Mouse (Mus musculus) Patski (cell line): Measurements from ENCODE around the gene Mrps9. TPM values are rescaled to one million over a fixed set of nuclear protein-coding genes. Genes with fewer than 3 reads are reported as not detected.

Source experiments
- ATAC-seq: fragments of 100-300 bp; one replicate; pipeline ENCODE4 v1.8.0; 2021
- CTCF ChIA-PET: fragments of 350-600 bp; sonication (Branson Sonifier 250); formaldehyde crosslinking; loops from one replicate; lab custom pipeline; 2022; ENCODE audit warnings: inconsistent platforms; lab: Charles Lee
- POLR2A ChIA-PET: fragments of 350-600 bp; sonication (Branson Sonifier 250); formaldehyde crosslinking; loops from one replicate; lab custom pipeline; 2022; ENCODE audit warnings: antibody characterized with exemption, inconsistent platforms; lab: Charles Lee
- DNase-seq: peaks from one replicate; pipeline ENCODE4 v3.0.0-alpha.2; 2011; ENCODE audit warnings: low read depth, low spot score
- H3K27me3 ChIP-seq: fragments of 371-371 bp; one replicate; pipeline ENCODE4 v1.5.1; 2021
- CTCF ChIP-seq: fragments of 100-300 bp; IDR thresholded peaks from one replicate; pipeline ENCODE4 v1.5.1; 2021
- in situ Hi-C: fragments of 300-500 bp; cut with MboI; formaldehyde crosslinking; loops from 3 replicates; pipeline ENCODE4 v1.11.1; 2018; ENCODE audit warnings: low pct_unique_long_range_greater_than_20kb, mixed read lengths
- polyA plus RNA-seq: library from polyadenylated mRNA; unstranded; gene quantifications from one replicate; pipeline ENCODE4 v1.2.3, GENCODE M21; 2021

Gene Mrps9
- polyA plus RNA-seq, 1 experiment from 2014 or later = 72.7 TPM

GRCm38 (mm10) chr1:42906696-42907095 lies 55.7 kb downstream of the Mrps9 start:
- in situ Hi-C loops = loop anchor here (25.0 kb wide), 1 partner anchor 831 kb away; the partner anchor contains the start of gene 1500015O10Rik
- POLR2A ChIA-PET = no interaction called here
- CTCF ChIA-PET = no interaction called here
- no peak for TF ChIP-seq CTCF
- H3K27me3 ChIP-seq = no peaks in the 10 kb centered on the region
- no peak for ATAC-seq
- no peak for DNase-seq

DNA sequence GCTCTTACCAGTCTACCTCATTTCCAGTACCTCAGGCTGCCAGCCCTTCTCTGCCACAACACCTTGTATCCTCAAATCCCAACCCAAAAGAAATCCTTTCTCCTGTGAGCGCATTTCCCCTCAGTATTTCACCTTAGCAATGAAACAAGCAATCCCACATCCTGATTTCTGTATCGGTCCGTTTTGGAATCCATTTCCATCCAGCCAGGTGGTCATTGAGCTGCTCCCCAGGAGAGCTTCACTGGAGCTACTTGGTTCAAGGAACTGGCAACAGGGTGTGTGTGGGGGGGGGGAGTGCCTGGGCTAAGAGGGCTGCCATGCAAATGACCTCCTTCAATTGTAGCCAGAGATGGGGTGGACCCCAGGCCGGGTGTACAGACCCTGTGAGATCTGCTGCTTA lies 56.1 kb downstream of the Mrps9 start:
- H3K27me3 ChIP-seq = no peaks in the 10 kb centered on the region
- TF ChIP-seq CTCF = no peak
- in situ Hi-C loops = loop anchor here (25.0 kb wide), 1 partner anchor 830 kb away; the partner anchor contains the start of gene 1500015O10Rik
- POLR2A ChIA-PET = no interaction called here
- no peak for ATAC-seq
- no peak for DNase-seq
- CTCF ChIA-PET = no interaction called here

DNA sequence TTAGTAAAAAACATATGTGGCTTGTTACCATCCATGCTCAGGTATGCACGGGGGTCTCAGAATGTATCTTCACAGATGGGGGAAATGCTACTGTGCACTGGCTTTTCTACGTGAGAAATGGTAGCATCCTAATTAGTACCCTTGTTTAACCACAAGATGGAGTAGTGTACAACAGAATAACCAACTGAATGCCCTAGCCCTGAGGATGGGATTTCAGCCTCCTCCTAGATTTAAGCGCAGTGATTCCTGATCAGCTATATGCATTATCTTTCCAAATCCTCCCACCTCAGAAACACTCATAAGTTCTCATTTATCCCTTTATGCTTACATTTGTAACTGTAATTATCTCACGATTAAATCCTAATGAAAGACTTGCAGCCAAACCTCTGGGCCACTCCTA lies 64.0 kb downstream of the Mrps9 start:
- in situ Hi-C loops = loop anchor here (5.0 to 25.0 kb wide), 2 partner anchors 142 to 822 kb away; partner anchors contain the start of gene 1500015O10Rik
- ATAC-seq = peak; percentile 73
- H3K27me3 ChIP-seq = no peaks in the 10 kb centered on the region
- ChIA-PET POLR2A (no interaction called here), CTCF (interaction anchor here (0.6 to 1.1 kb wide), 3 partner anchors 10 to 195 kb away, joined by 3 read pairs; no protein-coding TSS in a partner anchor)
- DNase-seq = no peak
- peak; percentile 65 for TF ChIP-seq CTCF

GRCm38 (mm10) chr1:42916719-42917118 lies 65.7 kb downstream of the Mrps9 start:
- in situ Hi-C loops = loop anchor here (5.0 to 25.0 kb wide), 2 partner anchors 141 to 821 kb away; partner anchors contain the start of gene 1500015O10Rik
- ChIA-PET CTCF (no interaction called here), POLR2A (no interaction called here)
- DNase-seq (no peak), ATAC-seq (no peak)
- H3K27me3 ChIP-seq = no peaks in the 10 kb centered on the region
- no peak for TF ChIP-seq CTCF

DNA sequence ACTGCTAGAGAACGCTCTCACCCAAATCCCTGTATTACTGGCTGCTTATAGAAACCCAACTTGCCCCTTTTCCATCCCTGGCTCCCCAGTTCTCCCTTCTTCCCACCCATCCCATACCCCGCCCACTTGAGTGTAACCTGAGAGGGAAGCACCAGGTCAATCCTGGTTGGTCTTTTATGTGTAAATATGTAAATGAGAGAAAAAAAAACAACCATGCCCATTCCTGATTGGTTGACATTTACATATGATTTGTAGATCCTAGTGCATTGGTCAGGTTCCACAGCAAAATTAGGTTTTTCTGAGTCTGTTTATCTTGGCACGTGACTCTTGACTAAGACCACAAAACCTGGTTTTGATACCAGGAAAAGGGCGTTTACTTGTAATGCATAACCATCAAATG lies 66.9 kb downstream of the Mrps9 start:
- ATAC-seq (no peak), DNase-seq (no peak)
- CTCF ChIA-PET = no interaction called here
- in situ Hi-C loops = loop anchor here (5.0 to 25.0 kb wide), 2 partner anchors 139 to 819 kb away; partner anchors contain the start of gene 1500015O10Rik
- POLR2A ChIA-PET = no interaction called here
- TF ChIP-seq CTCF = no peak
- H3K27me3 ChIP-seq = peaks cover under 1% of the 10 kb centered on the region

DNA sequence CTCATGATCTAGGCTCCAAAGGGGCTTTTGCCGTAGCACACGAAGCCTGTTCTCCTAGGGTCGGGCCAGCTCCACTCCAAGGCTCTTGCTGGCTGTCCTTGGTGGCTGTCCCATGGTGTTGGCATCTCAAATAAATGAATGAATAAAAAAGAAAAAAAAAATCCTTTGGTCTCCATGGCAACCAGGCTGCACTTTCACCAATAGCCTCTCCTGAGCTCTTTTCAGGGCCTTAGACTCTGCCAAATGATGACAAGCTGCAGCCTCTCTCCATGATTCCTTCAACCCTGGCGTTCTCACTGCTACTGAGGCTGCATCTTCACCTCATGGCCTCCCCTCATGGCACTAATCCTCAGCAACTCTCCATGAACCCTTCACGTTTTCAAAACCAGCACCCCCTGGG lies 72.9 kb downstream of the Mrps9 start:
- in situ Hi-C loops = loop anchor here (25.0 kb wide), 1 partner anchor 813 kb away; the partner anchor contains the start of gene 1500015O10Rik
- CTCF ChIA-PET = no interaction called here
- no peak for DNase-seq
- ATAC-seq = no peak
- POLR2A ChIA-PET = no interaction called here
- TF ChIP-seq CTCF = no peak
- peaks cover 29% of the 10 kb centered on the region for H3K27me3 ChIP-seq

- DNase-seq = no peak
- in situ Hi-C loops = no loop called here
- CTCF ChIA-PET = interaction anchor here (1.4 kb wide), 1 partner anchor 25 kb away, joined by 3 read pairs; no protein-coding TSS in a partner anchor
- no peak for TF ChIP-seq CTCF
- POLR2A ChIA-PET = interaction anchor here (0.6 kb wide), 1 partner anchor 1459 kb away, joined by 5 read pairs; no protein-coding TSS in a partner anchor
- H3K27me3 ChIP-seq = peaks cover 59% of the 10 kb centered on the region
- ATAC-seq = no peak
These were observed 82.6 kb downstream of the Mrps9 start for GRCm38 (mm10) chr1:42933613-42934012.

GRCm38 (mm10) chr1:42948486-42948885 lies 97.5 kb downstream of the Mrps9 start:
- ChIA-PET CTCF (no interaction called here), POLR2A (no interaction called here)

DNA sequence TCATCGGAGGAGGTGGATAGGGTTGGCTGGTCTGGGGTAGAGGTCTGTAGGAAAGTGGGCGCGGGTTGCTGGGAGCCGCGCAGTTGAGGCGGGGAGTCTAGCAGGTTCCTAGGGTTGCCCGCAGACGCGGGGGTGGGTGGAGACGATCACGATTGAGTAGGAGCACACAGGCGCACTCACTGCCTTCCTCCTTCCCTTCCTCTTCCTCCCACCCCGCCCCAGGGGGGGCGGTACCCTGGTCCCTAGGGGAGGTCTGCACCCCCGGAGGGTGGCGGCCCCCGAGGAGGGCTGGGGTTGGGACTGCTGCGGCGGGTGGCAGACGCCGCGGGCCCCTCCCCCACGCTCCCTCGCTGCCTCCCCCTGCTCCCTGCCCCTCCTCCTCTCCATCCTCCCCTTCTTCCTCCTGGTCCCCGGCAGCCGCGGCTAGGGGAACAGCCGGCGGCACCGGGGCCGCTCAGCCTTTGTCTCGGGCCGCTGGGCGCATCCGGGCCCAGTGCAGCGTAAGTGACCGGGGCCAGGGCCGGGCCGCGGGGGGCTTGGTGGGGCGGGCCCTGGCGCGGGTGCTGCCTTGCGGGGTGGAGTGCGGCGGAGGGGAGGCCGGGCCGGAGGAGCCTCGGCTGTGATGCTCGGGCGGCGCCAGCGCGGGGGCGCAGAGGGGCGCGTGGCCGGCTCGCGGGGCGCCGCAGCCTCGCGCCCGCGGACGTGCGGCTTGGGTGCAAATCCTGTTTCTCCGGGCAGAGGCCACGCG lies 101.9 kb downstream of the Mrps9 start, which contains the start of gene Gpr45:
TSS of gene Gpr45 (plus strand) at position 139 of the 748 bp plus-strand sequence.
- TF ChIP-seq CTCF = no peak
- in situ Hi-C loops = no loop called here
- CTCF ChIA-PET = no interaction called here
- H3K27me3 ChIP-seq = peaks cover 44% of the 10 kb centered on the region
- DNase-seq (no peak), ATAC-seq (peak; percentile 54)
- POLR2A ChIA-PET = no interaction called here

More at GRCm38 (mm10) chr1:42948486-42948885, 97.5 kb downstream of the Mrps9 start:
- in situ Hi-C loops = no loop called here
- DNase-seq (no peak), ATAC-seq (no peak)
- no peak for TF ChIP-seq CTCF
- peaks cover 18% of the 10 kb centered on the region for H3K27me3 ChIP-seq

DNA sequence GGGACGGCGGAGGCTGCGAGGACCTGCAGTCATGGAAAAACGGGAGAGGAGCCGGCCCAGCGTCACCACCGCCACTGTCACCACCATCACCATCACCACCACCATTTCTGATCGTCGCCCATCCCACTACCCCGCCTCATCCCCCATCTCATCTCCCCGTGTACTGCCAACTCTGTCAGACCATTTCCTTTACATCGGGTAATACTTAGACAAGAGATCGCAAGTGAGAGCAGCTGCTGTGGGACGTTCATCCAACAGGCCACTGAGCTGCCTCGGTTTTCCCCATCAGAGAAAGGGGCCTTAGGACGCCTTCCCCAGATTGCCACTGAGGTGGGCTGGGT lies 102.4 kb downstream of the Mrps9 start:
- CTCF ChIA-PET = no interaction called here
- POLR2A ChIA-PET = no interaction called here
- TF ChIP-seq CTCF = no peak
- H3K27me3 ChIP-seq = peaks cover 44% of the 10 kb centered on the region
- in situ Hi-C loops = no loop called here
- ATAC-seq (no peak), DNase-seq (no peak)

Other genes with a start within 250 kb of the Mrps9 start
- gene Pou3f3, start 155.5 kb upstream of the Mrps9 start, polyA plus RNA-seq = 36.5 TPM
- not detected for gene Gpr45, start 101.6 kb downstream of the Mrps9 start, polyA plus RNA-seq
- gene Tgfbrap1, start 247.4 kb downstream of the Mrps9 start, polyA plus RNA-seq = 24.4 TPM
- 23.9 TPM for gene AI597479, start 247.5 kb downstream of the Mrps9 start, polyA plus RNA-seq